Mouse (Mus musculus) spleen, postnatal 10 days (tissue): ENCODE results near the gene Fam111a.

ENCODE experiments used
- DNase-seq, 2 experiments: peaks; one replicate each; pipeline ENCODE4 v3.0.0; 2021 to 2022; ENCODE audit warnings: low spot score in 2 of 2

Gene Fam111a

GRCm38 (mm10) chr19:12613646-12614045 lies 68.1 kb downstream of the Fam111a start:
- no peak for DNase-seq

- DNase-seq, result no peak
These were observed 87.6 kb downstream of the Fam111a start, which contains the start of gene Glyat for GRCm38 (mm10) chr19:12633176-12633575. Gene Glyat (plus strand): TSS chr19:12633308.

GRCm38 (mm10) chr19:12634259-12634658 lies 88.7 kb downstream of the Fam111a start:
- no peak for DNase-seq

- no peak for DNase-seq
These were observed 89.4 kb downstream of the Fam111a start for GRCm38 (mm10) chr19:12634963-12635362.

- DNase-seq, result no peak
These were observed 91.3 kb downstream of the Fam111a start for GRCm38 (mm10) chr19:12636863-12637262.

- no peak for DNase-seq
These were observed 92.5 kb downstream of the Fam111a start for GRCm38 (mm10) chr19:12638049-12638448.
